Mouse (Mus musculus) left cerebral cortex, adult 11 months (tissue): ENCODE measurements around the gene Get4.

Source experiments
- DNase-seq: peaks from one replicate; pipeline ENCODE4 v3.0.0; 2022; ENCODE audit warnings: low spot score

Gene Get4

DNA sequence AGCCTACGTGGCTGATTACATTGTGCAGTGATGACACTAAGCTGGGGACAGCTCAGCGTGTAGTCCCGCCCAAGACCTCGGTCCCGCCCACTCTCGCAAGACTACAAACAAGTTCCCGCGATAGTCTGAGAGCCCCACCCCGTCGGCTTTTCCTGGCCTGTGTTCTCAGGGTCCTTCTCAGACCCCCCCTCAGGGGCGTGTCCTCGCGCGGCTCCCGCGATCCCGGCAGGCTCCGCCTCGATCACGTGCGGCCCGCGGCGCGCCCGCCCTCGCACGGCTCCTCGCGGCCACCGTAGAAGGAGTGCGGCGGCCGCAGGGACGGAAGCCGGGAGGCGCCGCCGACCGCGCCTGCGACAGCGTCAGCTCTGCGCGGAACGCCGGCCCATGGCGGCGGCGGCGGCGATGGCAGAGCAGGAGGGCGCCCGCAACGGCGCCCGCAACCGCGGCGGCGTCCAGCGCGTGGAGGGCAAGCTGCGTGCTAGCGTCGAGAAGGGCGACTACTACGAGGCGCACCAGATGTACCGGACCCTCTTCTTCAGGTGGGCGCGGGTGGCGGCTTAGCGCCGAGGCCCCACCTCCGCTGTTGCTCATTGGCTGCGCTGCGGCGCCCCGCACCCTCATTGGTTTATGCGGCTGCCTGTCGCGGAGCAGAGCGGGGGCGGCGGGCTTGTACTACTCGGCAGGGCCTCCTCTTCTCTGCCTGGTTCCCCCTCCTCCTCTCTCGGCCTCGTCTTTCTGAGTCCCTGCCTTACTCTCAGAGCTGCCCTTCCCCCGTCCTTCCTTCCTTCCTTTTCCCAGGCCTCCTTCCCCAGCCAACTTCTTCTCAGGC is at the start of gene Get4:
Gene Get4, plus strand, starts transcription at position 244 of the 829 bp plus-strand sequence.
- DNase-seq, result peak; percentile 99

DNA sequence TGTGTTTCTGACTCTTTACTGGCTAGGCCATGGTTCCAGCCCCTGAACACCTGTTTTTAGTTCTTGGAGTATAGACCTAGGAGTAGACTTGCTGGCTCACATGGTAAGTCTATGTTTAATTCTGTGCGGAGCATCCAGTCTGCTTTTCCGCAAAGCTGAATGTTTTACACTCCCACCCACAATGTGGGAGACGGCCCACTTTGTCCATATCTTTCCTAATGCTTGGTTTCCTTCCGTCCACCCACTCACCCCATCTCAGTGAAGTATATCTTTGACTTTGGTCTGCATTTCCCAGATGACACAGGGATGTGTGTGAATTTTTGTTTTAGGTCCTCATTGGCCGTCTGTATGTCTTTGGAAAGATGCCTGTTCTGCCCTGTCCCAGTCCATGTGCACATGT is 48.8 kb upstream of the Get4 start:
- no peak for DNase-seq

- no peak for DNase-seq
Measured at GRCm38 (mm10) chr5:139206081-139206480, 46.0 kb upstream of the Get4 start.

DNA sequence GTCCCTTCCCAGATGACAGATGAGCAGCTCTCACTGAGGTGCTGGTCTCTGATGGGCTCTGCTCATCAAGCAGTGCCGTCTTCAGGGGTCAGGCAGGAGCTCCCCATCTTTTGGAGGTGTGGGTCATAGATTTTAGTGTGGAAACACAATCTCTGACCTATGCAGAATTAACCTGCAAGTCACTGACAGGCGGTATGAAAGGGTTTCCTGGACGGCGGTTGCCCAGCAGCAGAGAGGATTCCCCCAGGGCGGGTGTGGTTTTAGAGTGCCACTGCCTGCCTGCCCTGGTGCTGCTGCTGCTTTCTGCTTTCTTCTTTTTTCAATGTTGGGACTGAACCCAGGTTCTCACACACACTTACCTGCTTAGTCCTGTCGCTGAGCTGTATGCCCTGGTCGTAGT is 45.6 kb upstream of the Get4 start:
- no peak for DNase-seq

- DNase-seq, result no peak
Measured at GRCm38 (mm10) chr5:139208183-139208582, 43.9 kb upstream of the Get4 start.

DNA sequence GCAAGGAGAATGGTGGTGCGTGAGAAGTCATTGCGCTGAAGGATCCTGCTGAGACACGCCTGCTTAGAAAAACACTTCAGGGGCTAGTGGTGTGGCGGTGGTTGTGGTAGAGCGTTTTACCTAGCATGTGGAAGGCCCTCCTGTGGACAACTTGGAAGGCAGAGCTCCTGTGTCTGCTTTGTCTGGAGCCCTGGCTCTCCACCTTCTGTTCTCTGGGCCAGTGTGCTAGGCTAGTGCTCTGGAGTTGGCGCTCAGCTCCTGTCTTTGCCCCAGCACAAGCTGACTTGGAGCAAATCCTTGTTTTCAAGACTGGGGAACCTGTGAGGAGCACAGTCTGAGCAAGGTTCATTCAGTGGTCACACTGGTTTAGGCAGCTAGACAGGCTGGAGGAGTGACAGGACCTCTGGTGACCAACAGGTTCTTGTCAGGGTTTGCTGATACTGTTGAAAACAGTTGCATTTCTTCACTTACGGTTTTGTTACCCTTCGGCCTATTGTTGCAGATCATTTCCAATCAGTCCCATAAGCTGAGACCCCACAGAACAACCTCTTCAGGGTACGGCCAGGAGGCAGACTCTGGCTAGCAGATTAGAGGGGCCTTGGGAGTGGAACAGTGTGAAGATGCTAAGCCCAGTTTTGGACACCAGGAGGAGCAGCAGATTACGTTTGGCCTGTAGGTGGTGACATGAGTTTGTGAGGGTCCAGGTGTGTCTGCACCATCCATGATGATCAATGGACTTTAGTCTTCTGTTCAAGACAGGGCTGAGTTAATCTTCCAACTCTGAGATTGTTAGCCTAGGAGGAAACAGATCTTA is 43.0 kb upstream of the Get4 start:
- no peak for DNase-seq

DNA sequence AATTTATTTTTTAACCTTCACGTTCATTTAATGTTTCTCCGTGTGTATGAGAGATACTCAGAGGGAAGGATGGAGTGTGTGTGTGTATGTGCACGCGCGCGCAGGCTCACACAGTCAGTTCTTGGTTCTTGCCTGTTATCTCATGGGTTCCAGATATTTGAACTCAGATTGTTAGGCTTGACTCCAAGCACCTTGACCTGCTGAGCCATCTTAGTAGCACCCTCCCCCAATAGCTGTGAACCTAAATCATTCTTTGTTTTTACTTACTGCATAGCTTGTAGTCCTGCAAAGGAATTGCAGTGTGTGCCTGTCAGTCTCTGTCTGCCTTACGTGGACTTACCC is 42.5 kb upstream of the Get4 start:
- DNase-seq, result no peak

DNA sequence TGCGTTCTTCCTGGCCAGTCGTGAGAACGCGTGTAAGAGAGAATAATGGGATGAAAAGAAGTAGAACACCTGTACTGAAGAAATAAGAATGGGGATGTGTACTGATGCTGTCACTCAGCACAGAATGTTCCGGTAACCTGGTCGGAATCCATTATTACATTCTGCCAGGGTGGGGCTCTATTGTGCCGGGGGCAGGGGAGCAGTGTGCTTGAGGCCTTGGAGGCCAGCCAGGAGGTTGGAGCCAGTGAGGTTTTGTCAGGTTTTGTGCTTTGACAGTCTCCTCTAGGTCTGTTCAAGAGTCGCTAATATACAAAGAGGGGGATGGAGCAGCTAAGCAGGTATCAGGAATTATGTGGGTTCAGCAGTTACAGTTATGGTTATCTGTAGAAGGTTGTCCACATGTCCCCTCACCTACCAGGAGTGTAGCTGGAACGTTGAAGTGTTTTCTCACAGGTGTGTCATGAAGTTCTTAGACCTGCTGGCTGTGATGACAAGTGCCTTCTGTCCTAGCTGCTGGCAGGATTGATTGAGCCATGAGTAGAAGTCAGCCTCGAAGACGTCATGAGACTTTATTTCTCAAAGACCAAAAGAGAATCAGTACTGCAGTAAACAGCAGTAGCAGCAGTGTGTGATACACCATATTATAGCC is 40.3 kb upstream of the Get4 start:
- no peak for DNase-seq

DNA sequence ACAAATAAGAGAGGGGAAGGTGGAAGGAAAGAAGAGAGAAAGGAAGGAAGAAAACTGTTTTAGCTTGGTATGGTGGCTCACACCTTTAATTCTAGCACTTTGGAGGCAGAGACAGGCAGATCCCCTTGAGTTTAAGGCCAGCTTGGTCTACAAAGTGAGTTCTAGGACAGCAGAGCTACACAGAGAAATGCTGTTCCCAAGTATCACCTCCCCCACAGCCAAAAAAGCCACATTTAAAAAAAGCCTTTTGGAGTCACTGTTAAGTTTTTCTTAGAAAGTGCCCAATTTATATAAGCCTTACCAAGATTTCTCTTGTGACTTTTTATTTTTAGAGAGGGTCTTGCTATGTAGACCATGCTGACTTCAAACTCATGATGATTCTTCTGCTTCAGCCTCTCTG is 37.8 kb upstream of the Get4 start:
- no peak for DNase-seq

- DNase-seq, result no peak
Measured at GRCm38 (mm10) chr5:139215184-139215583, 36.9 kb upstream of the Get4 start.

GRCm38 (mm10) chr5:139216121-139216520 is 36.0 kb upstream of the Get4 start:
- DNase-seq, result no peak

- DNase-seq, result no peak
Measured at GRCm38 (mm10) chr5:139216774-139217173, 35.4 kb upstream of the Get4 start.

DNA sequence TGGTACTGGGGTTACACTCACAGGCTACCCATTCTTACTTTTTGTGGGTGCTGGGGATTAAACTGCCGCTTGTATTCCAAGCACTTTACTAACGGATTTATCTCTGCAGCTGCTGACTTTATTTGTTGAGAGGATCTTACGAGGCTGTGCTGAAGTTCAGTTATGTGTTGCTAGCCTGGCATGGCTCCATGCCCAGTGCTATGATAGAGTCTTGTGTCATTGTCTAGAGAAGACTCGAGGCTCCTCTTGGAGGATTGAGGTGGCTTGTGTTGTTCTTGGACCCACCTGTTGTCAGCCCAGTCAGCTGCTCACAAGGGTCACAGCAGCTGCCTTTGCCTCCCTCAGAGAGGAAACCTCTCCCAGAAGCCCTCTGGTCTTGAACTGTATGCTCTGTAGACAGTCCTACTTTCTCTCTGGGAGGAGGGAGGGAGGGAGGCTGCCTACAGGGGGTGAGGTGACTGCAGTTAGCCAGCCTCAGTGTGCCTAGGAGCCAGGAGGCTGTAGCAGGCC is 32.1 kb upstream of the Get4 start:
- no peak for DNase-seq

- no peak for DNase-seq
Measured at GRCm38 (mm10) chr5:139220610-139221009, 31.5 kb upstream of the Get4 start.

DNA sequence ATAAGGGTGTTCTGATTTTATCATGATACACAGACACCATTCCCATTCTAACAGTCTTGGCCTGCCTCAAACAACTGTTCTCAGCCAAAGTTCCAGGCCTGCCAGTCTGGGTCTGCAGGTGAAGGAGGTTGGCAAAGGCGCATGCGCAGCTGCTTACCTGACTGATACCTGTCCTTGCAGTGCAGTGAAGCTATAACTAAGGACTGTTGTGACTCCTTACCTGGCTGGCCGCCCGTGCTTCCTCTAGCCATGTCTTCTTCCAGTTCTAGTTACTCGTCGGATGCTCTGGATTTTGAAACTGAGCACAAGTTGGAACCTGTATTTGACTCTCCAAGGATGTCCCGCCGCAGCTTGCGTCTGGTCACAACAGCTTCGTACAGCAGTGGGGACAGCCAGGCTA is 28.8 kb upstream of the Get4 start:
- no peak for DNase-seq

DNA sequence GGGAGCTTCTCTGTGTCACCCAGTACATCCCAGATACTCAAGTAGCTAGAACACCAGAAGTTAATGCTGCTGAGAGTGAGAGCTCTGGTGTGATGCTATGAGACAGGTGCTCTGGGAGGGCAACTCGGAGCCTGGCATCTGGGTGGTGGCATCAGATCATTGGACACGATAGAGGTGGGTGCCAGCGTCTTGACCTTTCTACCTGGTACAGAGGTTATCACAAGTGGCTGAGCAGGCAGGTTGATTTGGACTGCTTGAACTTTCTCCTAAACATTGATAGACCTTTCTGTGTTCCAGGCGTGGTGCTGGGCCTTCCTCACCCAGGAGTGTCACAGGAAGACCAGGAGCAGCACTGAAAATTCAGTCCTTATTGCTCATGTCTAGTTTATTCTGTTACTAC is 24.9 kb upstream of the Get4 start:
- no peak for DNase-seq

GRCm38 (mm10) chr5:139227645-139228044 is 24.5 kb upstream of the Get4 start:
- no peak for DNase-seq

DNA sequence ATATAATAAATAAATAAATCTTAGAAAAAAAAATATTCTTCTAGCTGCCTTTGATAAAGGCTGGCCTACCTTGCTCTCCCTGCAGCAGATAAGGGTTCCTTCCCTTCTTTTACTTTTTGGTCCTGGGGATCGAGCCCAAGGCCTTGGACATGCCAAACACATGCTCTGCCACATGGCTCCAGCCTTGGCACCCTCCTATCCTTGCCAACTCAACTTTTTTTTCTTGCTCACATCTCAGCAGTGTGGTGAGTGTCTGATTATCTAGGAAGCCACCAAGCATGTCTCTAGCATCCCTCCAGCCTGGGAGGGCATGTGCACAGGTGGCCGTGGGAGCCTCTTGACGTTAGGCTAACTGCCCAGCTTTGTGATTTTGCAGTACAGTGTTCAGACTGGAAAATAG is 23.8 kb upstream of the Get4 start:
- no peak for DNase-seq

- DNase-seq, result no peak
Measured at GRCm38 (mm10) chr5:139229716-139230115, 22.4 kb upstream of the Get4 start.

DNA sequence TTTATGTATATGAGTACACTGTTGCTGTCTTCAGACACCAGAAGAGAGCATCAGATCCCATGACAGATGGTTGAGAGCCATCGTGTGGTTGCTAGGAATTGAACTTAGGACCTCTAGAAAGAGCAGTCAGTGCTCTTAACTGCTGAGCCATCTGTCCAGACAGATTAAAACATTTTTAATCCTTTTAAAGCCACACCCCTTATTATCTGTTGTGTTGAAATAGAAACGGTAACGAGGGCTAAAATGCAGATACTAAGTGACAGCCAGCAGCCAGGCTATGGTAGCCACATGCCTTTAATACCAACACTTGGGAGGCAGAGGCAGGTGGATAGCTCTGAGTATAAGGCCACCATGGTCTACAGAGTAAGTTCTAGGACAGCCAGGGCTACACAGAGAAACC is 20.0 kb upstream of the Get4 start:
- DNase-seq, result no peak

DNA sequence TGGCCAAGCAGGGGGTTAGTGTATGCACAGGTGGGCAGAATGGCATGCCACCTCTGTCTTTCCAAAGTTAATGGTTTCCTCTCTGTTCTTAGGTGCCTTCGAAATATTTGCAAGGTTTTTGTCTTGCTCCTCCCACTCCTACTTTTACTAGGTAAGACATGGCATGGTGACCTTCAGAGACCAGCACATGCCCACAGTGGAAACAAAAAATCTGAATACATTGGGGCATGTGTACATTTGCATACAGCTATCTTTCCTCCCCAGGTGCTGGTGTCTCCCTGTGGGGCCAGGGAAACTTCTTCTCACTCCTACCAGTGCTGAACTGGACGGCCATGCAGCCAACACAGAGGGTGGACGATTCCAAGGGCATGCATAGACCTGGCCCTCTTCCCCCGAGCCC is 17.7 kb upstream of the Get4 start:
- no peak for DNase-seq

DNA sequence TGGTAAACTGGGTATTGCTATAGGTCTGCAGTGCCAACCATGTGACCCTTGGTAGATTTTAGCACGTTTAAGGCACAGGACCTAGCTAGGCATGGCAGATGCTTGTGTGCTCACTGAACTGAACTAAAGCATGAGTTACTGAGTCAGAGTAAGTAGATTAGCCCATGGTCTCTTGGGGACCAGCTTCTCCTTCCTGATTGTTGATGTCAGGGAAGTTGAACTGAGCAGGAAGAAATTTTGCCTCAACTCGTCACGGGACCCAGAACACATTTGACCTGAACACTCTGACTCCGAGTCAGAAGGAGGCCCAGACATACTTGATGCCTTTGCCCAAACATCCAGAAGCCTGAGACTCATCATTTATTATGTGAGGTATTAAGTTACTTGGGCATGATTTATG is 14.7 kb upstream of the Get4 start:
- no peak for DNase-seq
